Mouse (Mus musculus): ENCODE data around the gene Drd2. TPM values are rescaled to one million over a fixed set of nuclear protein-coding genes. Genes with fewer than 3 reads are reported as not detected.

The Drd2 gene
- polyA plus RNA-seq, 1 experiment = 0.02 TPM

GRCm38 (mm10) chr9:49365763-49366162 lies 25.3 kb downstream of the Drd2 start:
- TF ChIP-seq MYOD1 (IDR thresholded peaks at IDR 0.05; ENCODE audit: control insufficient read depth, insufficient read length, low read depth) (no peak), CEBPB (IDR thresholded peaks at IDR 0.05; ENCODE audit: low read depth) (no peak), MAX (IDR thresholded peaks at IDR 0.05) (no peak)
- H3K79me2 ChIP-seq (ENCODE audit: control insufficient read depth, insufficient read depth) = no peaks in the 10 kb centered on the region
- no peaks in the 10 kb centered on the region for H3K36me3 ChIP-seq (ENCODE audit: control insufficient read depth, insufficient read depth)
- H3K4me3 ChIP-seq (ENCODE audit: insufficient read depth, poor library complexity, severe bottlenecking) = no peak overlapping the region
- H3ac ChIP-seq (ENCODE audit: control insufficient read depth, insufficient read length, low read depth) = no peak overlapping the region
- no peaks in the 10 kb centered on the region for H3K79me3 ChIP-seq (ENCODE audit: low read depth)
- no peaks in the 10 kb centered on the region for H3K27me3 ChIP-seq (ENCODE audit: control insufficient read depth, insufficient read depth, insufficient read length)

GRCm38 (mm10) chr9:49373946-49374345 lies 33.5 kb downstream of the Drd2 start:
- Histone ChIP-seq H3K79me2 (ENCODE audit: control insufficient read depth, insufficient read depth) (no peaks in the 10 kb centered on the region), H3K79me3 (ENCODE audit: low read depth) (no peaks in the 10 kb centered on the region), H3K4me3 (ENCODE audit: insufficient read depth, poor library complexity, severe bottlenecking) (no peak overlapping the region), H3K36me3 (ENCODE audit: control insufficient read depth, insufficient read depth) (no peaks in the 10 kb centered on the region), H3ac (ENCODE audit: control insufficient read depth, insufficient read length, low read depth) (no peak overlapping the region), H3K27me3 (ENCODE audit: control insufficient read depth, insufficient read depth, insufficient read length) (no peaks in the 10 kb centered on the region)
- TF ChIP-seq MYOD1 (IDR thresholded peaks at IDR 0.05; ENCODE audit: control insufficient read depth, insufficient read length, low read depth) = no peak
- TF ChIP-seq CEBPB (IDR thresholded peaks at IDR 0.05; ENCODE audit: low read depth) = no peak
- TF ChIP-seq MYOG (IDR thresholded peaks at IDR 0.05; ENCODE audit: control insufficient read depth, extremely low read depth, insufficient read length) = no peak

GRCm38 (mm10) chr9:49379962-49380361 lies 39.5 kb downstream of the Drd2 start:
- Histone ChIP-seq H3K36me3 (ENCODE audit: control insufficient read depth, insufficient read depth) (no peaks in the 10 kb centered on the region), H3K79me3 (ENCODE audit: low read depth) (no peaks in the 10 kb centered on the region), H3K4me3 (ENCODE audit: insufficient read depth, poor library complexity, severe bottlenecking) (no peak overlapping the region), H3ac (ENCODE audit: control insufficient read depth, insufficient read length, low read depth) (no peak overlapping the region), H3K79me2 (ENCODE audit: control insufficient read depth, insufficient read depth) (no peaks in the 10 kb centered on the region), H3K27me3 (ENCODE audit: control insufficient read depth, insufficient read depth, insufficient read length) (no peaks in the 10 kb centered on the region)
- TF ChIP-seq USF1 (IDR thresholded peaks at IDR 0.05; ENCODE audit: low read depth) (no peak), MAX (IDR thresholded peaks at IDR 0.05) (no peak)

- no peaks in the 10 kb centered on the region for H3K79me2 ChIP-seq (ENCODE audit: control insufficient read depth, insufficient read depth)
- TF ChIP-seq MAX (IDR thresholded peaks at IDR 0.05) (no peak), CEBPB (IDR thresholded peaks at IDR 0.05; ENCODE audit: low read depth) (no peak), MYOD1 (IDR thresholded peaks at IDR 0.05; ENCODE audit: control insufficient read depth, insufficient read length, low read depth) (no peak), MYOG (IDR thresholded peaks at IDR 0.05; ENCODE audit: control insufficient read depth, extremely low read depth, insufficient read length) (no peak), USF1 (IDR thresholded peaks at IDR 0.05; ENCODE audit: low read depth) (no peak), FOSL1 (IDR thresholded peaks at IDR 0.05; ENCODE audit: insufficient read depth, low read length, poor library complexity, severe bottlenecking) (no peak), CTCF (IDR thresholded peaks at IDR 0.05; ENCODE audit: control insufficient read depth, insufficient read depth, insufficient read length) (no peak)
Measured at GRCm38 (mm10) chr9:49384041-49384440, 43.6 kb downstream of the Drd2 start.

GRCm38 (mm10) chr9:49384855-49385254 lies 44.4 kb downstream of the Drd2 start:
- Histone ChIP-seq H3ac (ENCODE audit: control insufficient read depth, insufficient read length, low read depth) (no peak overlapping the region), H3K79me3 (ENCODE audit: low read depth) (no peaks in the 10 kb centered on the region), H3K4me3 (ENCODE audit: insufficient read depth, poor library complexity, severe bottlenecking) (no peak overlapping the region), H3K79me2 (ENCODE audit: control insufficient read depth, insufficient read depth) (no peaks in the 10 kb centered on the region), H3K36me3 (ENCODE audit: control insufficient read depth, insufficient read depth) (no peaks in the 10 kb centered on the region), H3K27me3 (ENCODE audit: control insufficient read depth, insufficient read depth, insufficient read length) (peaks cover 3% of the 10 kb centered on the region)
- TF ChIP-seq FOSL1 (IDR thresholded peaks at IDR 0.05; ENCODE audit: insufficient read depth, low read length, poor library complexity, severe bottlenecking) = no peak

More at GRCm38 (mm10) chr9:49384041-49384440, 43.6 kb downstream of the Drd2 start:
- Histone ChIP-seq H3ac (ENCODE audit: control insufficient read depth, insufficient read length, low read depth) (no peak overlapping the region), H3K4me3 (ENCODE audit: insufficient read depth, poor library complexity, severe bottlenecking) (no peak overlapping the region), H3K79me3 (ENCODE audit: low read depth) (no peaks in the 10 kb centered on the region), H3K27me3 (ENCODE audit: control insufficient read depth, insufficient read depth, insufficient read length) (peaks cover 3% of the 10 kb centered on the region), H3K36me3 (ENCODE audit: control insufficient read depth, insufficient read depth) (no peaks in the 10 kb centered on the region)

GRCm38 (mm10) chr9:49385301-49385700 lies 44.9 kb downstream of the Drd2 start:
- Histone ChIP-seq H3K79me2 (ENCODE audit: control insufficient read depth, insufficient read depth) (no peaks in the 10 kb centered on the region), H3K79me3 (ENCODE audit: low read depth) (no peaks in the 10 kb centered on the region), H3K36me3 (ENCODE audit: control insufficient read depth, insufficient read depth) (no peaks in the 10 kb centered on the region), H3K27me3 (ENCODE audit: control insufficient read depth, insufficient read depth, insufficient read length) (peaks cover 3% of the 10 kb centered on the region), H3K4me3 (ENCODE audit: insufficient read depth, poor library complexity, severe bottlenecking) (no peak overlapping the region), H3ac (ENCODE audit: control insufficient read depth, insufficient read length, low read depth) (no peak overlapping the region)
- TF ChIP-seq CEBPB (IDR thresholded peaks at IDR 0.05; ENCODE audit: low read depth) (no peak), FOSL1 (IDR thresholded peaks at IDR 0.05; ENCODE audit: insufficient read depth, low read length, poor library complexity, severe bottlenecking) (no peak), USF1 (IDR thresholded peaks at IDR 0.05; ENCODE audit: low read depth) (no peak), MYOG (IDR thresholded peaks at IDR 0.05; ENCODE audit: control insufficient read depth, extremely low read depth, insufficient read length) (no peak), CTCF (IDR thresholded peaks at IDR 0.05; ENCODE audit: control insufficient read depth, insufficient read depth, insufficient read length) (no peak), MAX (IDR thresholded peaks at IDR 0.05) (no peak), MYOD1 (IDR thresholded peaks at IDR 0.05; ENCODE audit: control insufficient read depth, insufficient read length, low read depth) (no peak)

GRCm38 (mm10) chr9:49386119-49386518 lies 45.7 kb downstream of the Drd2 start:
- Histone ChIP-seq H3K4me3 (ENCODE audit: insufficient read depth, poor library complexity, severe bottlenecking) (no peak overlapping the region), H3K79me2 (ENCODE audit: control insufficient read depth, insufficient read depth) (no peaks in the 10 kb centered on the region), H3ac (ENCODE audit: control insufficient read depth, insufficient read length, low read depth) (no peak overlapping the region), H3K79me3 (ENCODE audit: low read depth) (no peaks in the 10 kb centered on the region), H3K36me3 (ENCODE audit: control insufficient read depth, insufficient read depth) (no peaks in the 10 kb centered on the region), H3K27me3 (ENCODE audit: control insufficient read depth, insufficient read depth, insufficient read length) (peaks cover 3% of the 10 kb centered on the region)
- TF ChIP-seq MYOD1 (IDR thresholded peaks at IDR 0.05; ENCODE audit: control insufficient read depth, insufficient read length, low read depth) (no peak), MYOG (IDR thresholded peaks at IDR 0.05; ENCODE audit: control insufficient read depth, extremely low read depth, insufficient read length) (no peak), CTCF (IDR thresholded peaks at IDR 0.05; ENCODE audit: control insufficient read depth, insufficient read depth, insufficient read length) (no peak), CEBPB (IDR thresholded peaks at IDR 0.05; ENCODE audit: low read depth) (no peak), MAX (IDR thresholded peaks at IDR 0.05) (no peak)
